Mouse (Mus musculus) MEL (cell line): Measurements from ENCODE around the gene Cntfr. TPM values are rescaled to one million over a fixed set of nuclear protein-coding genes. Genes with fewer than 3 reads are reported as not detected.

Source experiments
- DNase-seq: peaks from one replicate; pipeline ENCODE4 v3.0.0; 2011; ENCODE audit warnings: low read depth, low spot score
- H3K27ac ChIP-seq: 2 replicates; pipeline ENCODE4 v1.5.1; 2012; ENCODE audit warnings: low read depth, mild to moderate bottlenecking, control low read depth, low read length, moderate library complexity; ENCODE audit not compliant: control insufficient read depth
- H3K27me3 ChIP-seq, 2 experiments: fragments of 150-350 bp in 1 of 2; sonication (generic) in 1 of 2; 2 replicates each; pipeline ENCODE4 v1.6.1; 2012; ENCODE audit warnings: low read length in 2 of 2, mild to moderate bottlenecking in 2 of 2, improper control_type of control experiment in 1 of 2, moderate library complexity in 1 of 2; ENCODE audit not compliant: insufficient read depth in 2 of 2, control insufficient read depth in 1 of 2
- H3K36me3 ChIP-seq, 2 experiments: 2 replicates each; pipeline ENCODE4 v1.6.1; 2012 to 2014; ENCODE audit warnings: low read length in 2 of 2, improper control_type of control experiment in 1 of 2, inconsistent platforms in 1 of 2, mild to moderate bottlenecking in 1 of 2; ENCODE audit not compliant: insufficient read depth in 2 of 2, control insufficient read depth in 1 of 2
- H3K4me1 ChIP-seq, 2 experiments: fragments of 150-350 bp in 1 of 2; sonication (generic) in 1 of 2; 2 replicates each; pipeline ENCODE4 v1.6.1; 2012; ENCODE audit warnings: low read length in 2 of 2, improper control_type of control experiment in 1 of 2, mild to moderate bottlenecking in 1 of 2; ENCODE audit not compliant: insufficient read depth in 2 of 2, control insufficient read depth in 1 of 2
- H3K4me3 ChIP-seq, 2 experiments: fragments of 150-350 bp in 1 of 2; sonication (generic) in 1 of 2; 2 replicates each; pipeline ENCODE4 v1.5.1; 2012; ENCODE audit warnings: low read depth in 2 of 2, low read length in 2 of 2, mild to moderate bottlenecking in 2 of 2, moderate library complexity in 2 of 2, control low read depth in 1 of 2, improper control_type of control experiment in 1 of 2; ENCODE audit not compliant: control insufficient read depth in 1 of 2, insufficient read depth in 1 of 2
- H3K79me2 ChIP-seq: 2 replicates; pipeline ENCODE4 v1.6.1; 2012; ENCODE audit warnings: mild to moderate bottlenecking, low read length, moderate library complexity; ENCODE audit not compliant: control insufficient read depth, poor library complexity, insufficient read depth
- H3K9ac ChIP-seq: 2 replicates; pipeline ENCODE4 v1.6.1; 2012; ENCODE audit warnings: low read depth, mild to moderate bottlenecking, control low read depth, low read length, moderate library complexity; ENCODE audit not compliant: control insufficient read depth, poor library complexity, severe bottlenecking
- H3K9me3 ChIP-seq: fragments of 150-350 bp; sonication (generic); replicated peaks from 2 replicates; pipeline ENCODE4 v1.6.1; 2012; ENCODE audit warnings: mild to moderate bottlenecking, low read length, improper control_type of control experiment, moderate library complexity; ENCODE audit not compliant: insufficient read depth
- BHLHE40 ChIP-seq: IDR thresholded peaks from 2 replicates; pipeline ENCODE4 v1.6.1; 2012; ENCODE audit warnings: low read depth, mild to moderate bottlenecking, inconsistent platforms, low read length, improper control_type of control experiment, borderline replicate concordance
- CHD1 ChIP-seq: IDR thresholded peaks from 2 replicates; pipeline ENCODE4 v1.6.1; 2012; ENCODE audit warnings: low read depth, mild to moderate bottlenecking, inconsistent platforms, low read length, improper control_type of control experiment
- CHD2 ChIP-seq: IDR thresholded peaks from 2 replicates; pipeline ENCODE4 v1.6.1; 2011; ENCODE audit warnings: low read length, improper control_type of control experiment
- CTCF ChIP-seq, 3 experiments: IDR thresholded peaks in 2 of 3; conservative IDR thresholded peaks in 1 of 3; 2 replicates each; pipeline ENCODE4 v1.5.1; 2011 to 2012; ENCODE audit warnings: low read length in 3 of 3, low read depth in 2 of 3, mild to moderate bottlenecking in 2 of 3, improper control_type of control experiment in 1 of 3, inconsistent platforms in 1 of 3, mixed read lengths in 1 of 3, moderate library complexity in 1 of 3; ENCODE audit not compliant: control insufficient read depth in 1 of 3, insufficient read depth in 1 of 3, poor library complexity in 1 of 3, severe bottlenecking in 1 of 3
- E2F4 ChIP-seq: IDR thresholded peaks from 2 replicates; pipeline ENCODE4 v1.6.1; 2011; ENCODE audit warnings: low read depth, low read length, improper control_type of control experiment, borderline replicate concordance
- ELF1 ChIP-seq: IDR thresholded peaks from 2 replicates; pipeline ENCODE4 v1.6.1; 2014; ENCODE audit warnings: low read depth, mild to moderate bottlenecking, inconsistent platforms, low read length, improper control_type of control experiment, moderate library complexity
- EP300 ChIP-seq, 2 experiments: IDR thresholded peaks; 2 replicates each; pipeline ENCODE4 v1.6.1; 2011; ENCODE audit warnings: improper control_type of control experiment in 2 of 2, low read length in 2 of 2, low read depth in 1 of 2, mild to moderate bottlenecking in 1 of 2
- ETS1 ChIP-seq: IDR thresholded peaks from 2 replicates; pipeline ENCODE4 v1.6.1; 2012; ENCODE audit warnings: low read depth, mild to moderate bottlenecking, inconsistent platforms, low read length, improper control_type of control experiment, moderate library complexity
- GABPA ChIP-seq: IDR thresholded peaks from 2 replicates; pipeline ENCODE4 v1.6.1; 2012; ENCODE audit warnings: low read depth, mild to moderate bottlenecking, inconsistent platforms, low read length, improper control_type of control experiment, moderate library complexity
- GATA1 ChIP-seq: IDR thresholded peaks from 2 replicates; pipeline ENCODE4 v1.6.1; 2011; ENCODE audit warnings: low read depth, low read length, improper control_type of control experiment
- HCFC1 ChIP-seq: IDR thresholded peaks from 2 replicates; pipeline ENCODE4 v1.6.1; 2012; ENCODE audit warnings: low read depth, mild to moderate bottlenecking, inconsistent platforms, low read length, improper control_type of control experiment, moderate library complexity
- JUND ChIP-seq: IDR thresholded peaks from 2 replicates; pipeline ENCODE4 v1.6.1; 2011; ENCODE audit warnings: low read depth, mild to moderate bottlenecking, improper control_type of control experiment, low read length
- MAFK ChIP-seq: IDR thresholded peaks from 2 replicates; pipeline ENCODE4 v1.6.1; 2011; ENCODE audit warnings: low read depth, mild to moderate bottlenecking, low read length, improper control_type of control experiment, borderline replicate concordance
- MAX ChIP-seq: IDR thresholded peaks from 2 replicates; pipeline ENCODE4 v1.6.1; 2011; ENCODE audit warnings: low read length, improper control_type of control experiment
- MAZ ChIP-seq: IDR thresholded peaks from 2 replicates; pipeline ENCODE4 v1.6.1; 2012; ENCODE audit warnings: low read depth, mild to moderate bottlenecking, inconsistent platforms, low read length, improper control_type of control experiment
- MEF2A ChIP-seq: IDR thresholded peaks from 2 replicates; pipeline ENCODE4 v1.6.1; 2014; ENCODE audit warnings: low read depth, mild to moderate bottlenecking, inconsistent platforms, low read length, improper control_type of control experiment; ENCODE audit not compliant: poor library complexity, insufficient replicate concordance, severe bottlenecking; ENCODE audit errors: extremely low read depth
- MXI1 ChIP-seq: IDR thresholded peaks from 2 replicates; pipeline ENCODE4 v1.6.1; 2011; ENCODE audit warnings: mild to moderate bottlenecking, low read depth, low read length, improper control_type of control experiment
- MYB ChIP-seq: IDR thresholded peaks from 2 replicates; pipeline ENCODE4 v1.6.1; 2011; ENCODE audit warnings: mild to moderate bottlenecking, low read depth, low read length, improper control_type of control experiment
- MYC ChIP-seq: IDR thresholded peaks from 2 replicates; pipeline ENCODE4 v1.6.1; 2011; ENCODE audit warnings: low read depth, mild to moderate bottlenecking, low read length, improper control_type of control experiment, moderate library complexity
- NELFE ChIP-seq: IDR thresholded peaks from 2 replicates; pipeline ENCODE4 v1.6.1; 2011; ENCODE audit warnings: low read depth, low read length, improper control_type of control experiment
- NRF1 ChIP-seq: IDR thresholded peaks from 2 replicates; pipeline ENCODE4 v1.6.1; 2014; ENCODE audit warnings: low read depth, mild to moderate bottlenecking, inconsistent platforms, low read length, improper control_type of control experiment, moderate library complexity; ENCODE audit not compliant: poor library complexity, insufficient read depth, severe bottlenecking
- POLR2A ChIP-seq, 2 experiments: IDR thresholded peaks; 2 replicates each; pipeline ENCODE4 v1.6.1; 2011 to 2012; ENCODE audit warnings: low read length in 2 of 2, mild to moderate bottlenecking in 2 of 2, control low read depth in 1 of 2, improper control_type of control experiment in 1 of 2, low read depth in 1 of 2, moderate library complexity in 1 of 2; ENCODE audit not compliant: control insufficient read depth in 1 of 2, insufficient read depth in 1 of 2, poor library complexity in 1 of 2
- POLR2AphosphoS2 ChIP-seq: IDR thresholded peaks from 2 replicates; pipeline ENCODE4 v1.6.1; 2011; ENCODE audit warnings: low read length, improper control_type of control experiment
- POLR2AphosphoS5 ChIP-seq: IDR thresholded peaks from 2 replicates; pipeline ENCODE4 v1.6.1; 2012; ENCODE audit warnings: low read depth, borderline replicate concordance, mild to moderate bottlenecking, inconsistent platforms, low read length, moderate library complexity, mixed read lengths
- RCOR1 ChIP-seq: IDR thresholded peaks from 2 replicates; pipeline ENCODE4 v1.6.1; 2012; ENCODE audit warnings: low read depth, mild to moderate bottlenecking, inconsistent platforms, low read length, improper control_type of control experiment
- SIN3A ChIP-seq: IDR thresholded peaks from 2 replicates; pipeline ENCODE4 v1.6.1; 2012; ENCODE audit warnings: low read length, improper control_type of control experiment, inconsistent platforms
- SMC3 ChIP-seq: IDR thresholded peaks from 2 replicates; pipeline ENCODE4 v1.6.1; 2011; ENCODE audit warnings: low read depth, low read length, improper control_type of control experiment
- TAL1 ChIP-seq: IDR thresholded peaks from 2 replicates; pipeline ENCODE4 v1.6.1; 2012; ENCODE audit warnings: mild to moderate bottlenecking, inconsistent platforms, low read length, moderate library complexity, mixed read lengths
- TBP ChIP-seq: IDR thresholded peaks from 2 replicates; pipeline ENCODE4 v1.8.0; 2011; ENCODE audit warnings: low read depth, low read length, improper control_type of control experiment
- TCF12 ChIP-seq: IDR thresholded peaks from 2 replicates; pipeline ENCODE4 v1.6.1; 2014; ENCODE audit warnings: low read depth, mild to moderate bottlenecking, inconsistent platforms, low read length, improper control_type of control experiment, moderate library complexity
- UBTF ChIP-seq: IDR thresholded peaks from 2 replicates; pipeline ENCODE4 v1.6.1; 2012; ENCODE audit warnings: low read depth, mild to moderate bottlenecking, inconsistent platforms, low read length, improper control_type of control experiment, moderate library complexity, borderline replicate concordance; ENCODE audit not compliant: insufficient read depth
- USF1 ChIP-seq: IDR thresholded peaks from 2 replicates; pipeline ENCODE4 v1.6.1; 2014; ENCODE audit warnings: low read depth, mild to moderate bottlenecking, inconsistent platforms, low read length, improper control_type of control experiment, moderate library complexity
- ZC3H11A ChIP-seq: IDR thresholded peaks from 2 replicates; pipeline ENCODE4 v1.6.1; 2012; ENCODE audit warnings: low read depth, mild to moderate bottlenecking, inconsistent platforms, low read length, improper control_type of control experiment
- ZKSCAN1 ChIP-seq: IDR thresholded peaks from 2 replicates; pipeline ENCODE4 v1.6.1; 2012; ENCODE audit warnings: low read depth, mild to moderate bottlenecking, inconsistent platforms, low read length, improper control_type of control experiment, moderate library complexity
- ZMIZ1 ChIP-seq: IDR thresholded peaks from 2 replicates; pipeline ENCODE4 v1.6.1; 2012; ENCODE audit warnings: low read depth, mild to moderate bottlenecking, inconsistent platforms, low read length, improper control_type of control experiment, moderate library complexity
- ZNF384 ChIP-seq: IDR thresholded peaks from 2 replicates; pipeline ENCODE4 v1.6.1; 2012; ENCODE audit warnings: low read depth, mild to moderate bottlenecking, inconsistent platforms, low read length, improper control_type of control experiment
- polyA plus RNA-seq, 2 experiments: library from polyadenylated mRNA; stranded (reverse) in 1 of 2; unstranded in 1 of 2; fragments of >175 nt in 1 of 2; fragments of >200 nt in 1 of 2; gene quantifications; 2 replicates each; pipeline versions ENCODE4 v1.2.1 to v1.2.4; 2012; ENCODE audit warnings: low replicate concordance in 2 of 2, low read depth in 1 of 2; ENCODE audit not compliant: insufficient read length in 2 of 2, insufficient read depth in 1 of 2, missing spikeins in 1 of 2
- total RNA-seq: library from RNA; depleted of rRNA; stranded (reverse); fragments of 300-350 nt; gene quantifications from 2 replicates; pipeline ENCODE4 v1.2.3, GENCODE M21; 2012

Gene Cntfr
- total and polyA plus RNA-seq, 3 experiments: not detected

- Histone ChIP-seq H3K27ac (peak overlapping the region; percentile 83), H3K4me1 (peaks cover 2 to 29% of the 10 kb centered on the region in 2 experiments)
- DNase-seq: peak; percentile 88
- TF ChIP-seq MAZ (no peak), NRF1 (peak; percentile 52; the same call in 1 of the 2 replicates), ELF1 (peak; percentile 63; the same call in 1 of the 2 replicates), NELFE (no peak), POLR2AphosphoS2 (peak; percentile 89), CHD2 (no peak), MAX (peak; percentile 40; the same call in 1 of the 2 replicates), USF1 (0 out of 2 replicates have a peak, but pooled peaks have one; percentile 20), EP300 (IDR thresholded peaks at IDR 0.05; ENCODE audit: low read depth in 1 of 2, low read length in 2 of 2) (0 out of 4 replicates have a peak, but pooled peaks have one; percentile 37 to 46), TBP (no peak), MEF2A (no peak), ETS1 (peak; percentile 14; the same call in 1 of the 2 replicates), MYB (no peak), POLR2AphosphoS5 (no peak), MXI1 (peak; percentile 65; the same call in 1 of the 2 replicates), HCFC1 (0 out of 2 replicates have a peak, but pooled peaks have one; percentile 34), CHD1 (no peak), UBTF (no peak), ZMIZ1 (no peak), GABPA (no peak), BHLHE40 (no peak), POLR2A (IDR thresholded peaks at IDR 0.05; ENCODE audit: control insufficient read depth in 1 of 2, insufficient read depth in 1 of 2, low read depth in 1 of 2, low read length in 2 of 2, poor library complexity in 1 of 2) (peak in 1 of 2 experiments; percentile 45; a peak in 1 of 4 replicates), MAFK (no peak), SMC3 (peak; percentile 57), TAL1 (no peak), JUND (0 out of 2 replicates have a peak, but pooled peaks have one; percentile 6), ZC3H11A (peak; percentile 39), GATA1 (peak; percentile 71), RCOR1 (peak; percentile 10; the same call in 1 of the 2 replicates), TCF12 (no peak), MYC (peak; percentile 74), SIN3A (peak; percentile 71; the same call in 1 of the 2 replicates), E2F4 (no peak), ZKSCAN1 (no peak), CTCF (IDR thresholded peaks at IDR 0.05 in 2 of 3, conservative IDR thresholded peaks at IDR 0.05 in 1 of 3; ENCODE audit: control insufficient read depth in 1 of 3, insufficient read depth in 1 of 3, low read depth in 2 of 3, low read length in 3 of 3, poor library complexity in 1 of 3, severe bottlenecking in 1 of 3) (peak; percentile 58 to 90 (median 81)), ZNF384 (peak; percentile 84)
Measured at GRCm38 (mm10) chr4:41737602-41738255, 40.8 kb upstream of the Cntfr start.

More at GRCm38 (mm10) chr4:41737602-41738255, 40.8 kb upstream of the Cntfr start:
- H3K27me3 ChIP-seq: peaks cover 0 to under 1% of the 10 kb centered on the region in 2 experiments; a peak in 1 of 4 replicates
- H3K9ac ChIP-seq: peak overlapping the region; percentile 40
- peaks cover 15% of the 10 kb centered on the region for H3K79me2 ChIP-seq
- H3K9me3 ChIP-seq: no peaks in the 10 kb centered on the region
- H3K4me3 ChIP-seq: no peak overlapping the region
- peaks cover 0 to 27% of the 10 kb centered on the region in 2 experiments; a peak in 2 of 4 replicates for H3K36me3 ChIP-seq
